Mouse (Mus musculus) forebrain, embryonic 13.5 days (tissue): Measurements from ENCODE around the gene Trem3. TPM values are rescaled to one million over a fixed set of nuclear protein-coding genes. Genes with fewer than 3 reads are reported as not detected.

Experiments
- ATAC-seq: fragments of 200-750 bp; cut with Nextera tagmentation; 2 replicates; pipeline ENCODE4 v1.8.0; 2017
- H3K27ac ChIP-seq: fragments of 300-500 bp; sonication (generic); 2 replicates; pipeline ENCODE4 v1.5.1; 2015; ENCODE audit warnings: inconsistent platforms, mild to moderate bottlenecking, moderate library complexity
- H3K27me3 ChIP-seq: fragments of 300-500 bp; sonication (generic); 2 replicates; pipeline ENCODE4 v1.6.1; 2015; ENCODE audit warnings: mild to moderate bottlenecking, inconsistent platforms
- H3K36me3 ChIP-seq: fragments of 300-500 bp; sonication (generic); 2 replicates; pipeline ENCODE4 v1.6.1; 2015; ENCODE audit warnings: mild to moderate bottlenecking, inconsistent platforms; ENCODE audit not compliant: poor library complexity, severe bottlenecking
- H3K4me1 ChIP-seq: fragments of 300-500 bp; sonication (generic); 2 replicates; pipeline ENCODE4 v1.6.1; 2015; ENCODE audit warnings: inconsistent platforms
- H3K4me2 ChIP-seq: fragments of 300-500 bp; sonication (generic); 2 replicates; pipeline ENCODE4 v1.6.1; 2015; ENCODE audit warnings: inconsistent platforms, mild to moderate bottlenecking, moderate library complexity
- H3K4me3 ChIP-seq: fragments of 300-500 bp; sonication (generic); 2 replicates; pipeline ENCODE4 v1.5.1; 2015; ENCODE audit warnings: mild to moderate bottlenecking, inconsistent platforms
- H3K9ac ChIP-seq: fragments of 300-500 bp; sonication (generic); 2 replicates; pipeline ENCODE4 v1.6.1; 2015; ENCODE audit warnings: mild to moderate bottlenecking, inconsistent platforms
- H3K9me3 ChIP-seq: fragments of 300-500 bp; sonication (generic); replicated peaks from 2 replicates; pipeline ENCODE4 v1.6.1; 2016; ENCODE audit warnings: inconsistent platforms
- WGBS: fragments of 180-500 bp; shearing (Covaris S2); methylation state at CpG from one replicate; pipeline ENCODE4 v1.1.7; 2015; 5-methylcytosine and 5-hydroxymethylcytosine counted together
- polyA plus RNA-seq: library from polyadenylated mRNA; unstranded; fragments of >200 nt; fragmentation: Nextera tagmentation; extraction: Ambion mirVana; gene quantifications from 2 replicates; pipeline ENCODE4 v1.2.1, GENCODE M21; 2015

Trem3 gene
- polyA plus RNA-seq, 1 experiment from 2014 or later, result not detected

- WGBS, result 56% methylated on average over 7 of the region's 7 CpGs
- Histone ChIP-seq H3K4me2 (no peak overlapping the region), H3K9me3 (no peaks in the 10 kb centered on the region)
Measured at GRCm38 (mm10) chr17:48299756-48300155, 52.2 kb downstream of the Trem3 start.

GRCm38 (mm10) chr17:48300199-48300598 is 52.6 kb downstream of the Trem3 start:
- Histone ChIP-seq H3K4me2 (no peak overlapping the region), H3K9me3 (no peaks in the 10 kb centered on the region), H3K4me1 (no peaks in the 10 kb centered on the region), H3K27me3 (no peaks in the 10 kb centered on the region), H3K4me3 (no peak overlapping the region), H3K27ac (no peak overlapping the region), H3K36me3 (no peaks in the 10 kb centered on the region), H3K9ac (no peak overlapping the region)
- ATAC-seq, result no peak
- WGBS, result 81% methylated on average over 7 of the region's 7 CpGs

More at GRCm38 (mm10) chr17:48299756-48300155, 52.2 kb downstream of the Trem3 start:
- Histone ChIP-seq H3K4me1 (no peaks in the 10 kb centered on the region), H3K9ac (no peak overlapping the region), H3K4me3 (no peak overlapping the region), H3K27me3 (no peaks in the 10 kb centered on the region), H3K27ac (no peak overlapping the region), H3K36me3 (no peaks in the 10 kb centered on the region)
- no peak for ATAC-seq

GRCm38 (mm10) chr17:48300861-48301260 is 53.3 kb downstream of the Trem3 start:
- H3K27me3 ChIP-seq, result no peaks in the 10 kb centered on the region
- no peaks in the 10 kb centered on the region for H3K36me3 ChIP-seq
- no peak overlapping the region for H3K27ac ChIP-seq
- 80% methylated on average over 9 of the region's 9 CpGs for WGBS
- no peak overlapping the region for H3K4me2 ChIP-seq
- no peak for ATAC-seq
- H3K4me3 ChIP-seq, result no peak overlapping the region
- H3K9ac ChIP-seq, result no peak overlapping the region
- no peaks in the 10 kb centered on the region for H3K9me3 ChIP-seq
- H3K4me1 ChIP-seq, result no peaks in the 10 kb centered on the region

GRCm38 (mm10) chr17:48301792-48302191 is 54.2 kb downstream of the Trem3 start:
- 91% methylated on average over 5 of the region's 5 CpGs for WGBS
- Histone ChIP-seq H3K27me3 (no peaks in the 10 kb centered on the region), H3K4me2 (no peak overlapping the region), H3K4me3 (no peak overlapping the region), H3K27ac (no peak overlapping the region), H3K9ac (no peak overlapping the region), H3K4me1 (no peaks in the 10 kb centered on the region), H3K36me3 (no peaks in the 10 kb centered on the region), H3K9me3 (no peaks in the 10 kb centered on the region)
- ATAC-seq, result no peak

Other genes starting within 250 kb of the Trem3 start
- gene 1700122O11Rik, start 209.5 kb upstream of the Trem3 start, polyA plus RNA-seq, result not detected in 2 replicates
- gene 1700067P10Rik, start 158.5 kb upstream of the Trem3 start, polyA plus RNA-seq, result not detected in 2 replicates
- gene 9830107B12Rik, start 101.5 kb upstream of the Trem3 start, polyA plus RNA-seq, result not detected in 2 replicates
- not detected in 2 replicates for gene A530064D06Rik, start 80.5 kb upstream of the Trem3 start, polyA plus RNA-seq
- 0.05 TPM in 1 of 2 replicates, not detected in the other for gene Trem1, start 15.0 kb upstream of the Trem3 start, polyA plus RNA-seq
- gene Treml4, start 16.5 kb downstream of the Trem3 start, polyA plus RNA-seq, result 0.18 TPM in 1 of 2 replicates, not detected in the other
- 0.12 TPM in 1 of 2 replicates, not detected in the other for gene Treml2, start 51.7 kb downstream of the Trem3 start, polyA plus RNA-seq
- gene B430306N03Rik, start 68.4 kb downstream of the Trem3 start, polyA plus RNA-seq, result 0.04 TPM in 1 of 2 replicates, not detected in the other
- gene Trem2, start 98.6 kb downstream of the Trem3 start, polyA plus RNA-seq, result 2.1 and 2.3 TPM in 2 replicates
- 0.49 and 1.4 TPM in 2 replicates for gene Treml1, start 112.1 kb downstream of the Trem3 start, polyA plus RNA-seq
- gene Nfya, start 162.1 kb downstream of the Trem3 start, polyA plus RNA-seq, result 14.8 and 17.8 TPM in 2 replicates
- 74.4 and 85.8 TPM in 2 replicates for gene Oard1, start 162.2 kb downstream of the Trem3 start, polyA plus RNA-seq
- 0.72 and 0.81 TPM in 2 replicates for gene Apobec2, start 185.2 kb downstream of the Trem3 start, polyA plus RNA-seq
- gene Tspo2, start 203.7 kb downstream of the Trem3 start, polyA plus RNA-seq, result 1.7 and 2.4 TPM in 2 replicates
- 0.15 and 0.37 TPM in 2 replicates for gene Unc5cl, start 207.1 kb downstream of the Trem3 start, polyA plus RNA-seq